Mouse (Mus musculus): Measurements from ENCODE around the gene Grin2b.
A peak's percentile ranks its signal among the peaks of the same experiment; 100 is the strongest.
"Not testable (repeated sequence)": the region's sequence is repeated elsewhere in the genome, so short reads cannot be mapped to it uniquely, and the experiment has no call there.

Grin2b gene

GRCm38 (mm10) chr6:135900410-135900809 is 272.9 kb downstream of the Grin2b start:
- no peak for DNase-seq (ENCODE audit: low spot score in 2 of 2)

GRCm38 (mm10) chr6:135899225-135899624 is 274.1 kb downstream of the Grin2b start:
- DNase-seq (ENCODE audit: low spot score in 2 of 2), result no peak

- DNase-seq (ENCODE audit: low spot score in 2 of 2), result no peak
Measured at GRCm38 (mm10) chr6:135894793-135895228, 278.5 kb downstream of the Grin2b start.

- DNase-seq (ENCODE audit: low spot score in 2 of 2), result no peak
Measured at GRCm38 (mm10) chr6:135882611-135883010, 290.7 kb downstream of the Grin2b start.

GRCm38 (mm10) chr6:135876163-135876726 is 297.1 kb downstream of the Grin2b start:
- no peak for DNase-seq (ENCODE audit: low spot score in 2 of 2)

- no peak for DNase-seq (ENCODE audit: low spot score in 2 of 2)
Measured at GRCm38 (mm10) chr6:135874626-135875025, 298.7 kb downstream of the Grin2b start.

GRCm38 (mm10) chr6:135865832-135866231 is 307.5 kb downstream of the Grin2b start:
- no peak for DNase-seq (ENCODE audit: low spot score in 2 of 2)

GRCm38 (mm10) chr6:135863965-135864364 is 309.3 kb downstream of the Grin2b start:
- no peak for DNase-seq (ENCODE audit: low spot score in 2 of 2)

- no peak for DNase-seq (ENCODE audit: low spot score in 2 of 2)
Measured at GRCm38 (mm10) chr6:135859502-135859901, 313.8 kb downstream of the Grin2b start.

- no peak for DNase-seq (ENCODE audit: low spot score in 2 of 2)
Measured at GRCm38 (mm10) chr6:135854173-135854591, 319.1 kb downstream of the Grin2b start.

GRCm38 (mm10) chr6:135843755-135844154 is 329.6 kb downstream of the Grin2b start:
- no peak for DNase-seq (ENCODE audit: low spot score in 2 of 2)

- DNase-seq (ENCODE audit: low spot score in 2 of 2), result no peak
Measured at GRCm38 (mm10) chr6:135836353-135836752, 337.0 kb downstream of the Grin2b start.

- no peak for DNase-seq (ENCODE audit: low spot score in 2 of 2)
Measured at GRCm38 (mm10) chr6:135833542-135833941, 339.8 kb downstream of the Grin2b start.

- no peak for DNase-seq (ENCODE audit: low spot score in 2 of 2)
Measured at GRCm38 (mm10) chr6:135832041-135832440, 341.3 kb downstream of the Grin2b start.

- DNase-seq (ENCODE audit: low spot score in 2 of 2), result no peak
Measured at GRCm38 (mm10) chr6:135831032-135831431, 342.3 kb downstream of the Grin2b start.

- no peak for DNase-seq (ENCODE audit: low spot score in 2 of 2)
Measured at GRCm38 (mm10) chr6:135829458-135829857, 343.9 kb downstream of the Grin2b start.

GRCm38 (mm10) chr6:135828976-135829375 is 344.3 kb downstream of the Grin2b start:
- no peak for DNase-seq (ENCODE audit: low spot score in 2 of 2)

GRCm38 (mm10) chr6:135827942-135828341 is 345.4 kb downstream of the Grin2b start:
- peak in 1 of 2 experiments; percentile 13 for DNase-seq (ENCODE audit: low spot score in 2 of 2)

GRCm38 (mm10) chr6:135827317-135827716 is 346.0 kb downstream of the Grin2b start:
- DNase-seq (ENCODE audit: low spot score in 2 of 2), result no peak

GRCm38 (mm10) chr6:135826776-135827175 is 346.5 kb downstream of the Grin2b start:
- DNase-seq (ENCODE audit: low spot score in 2 of 2), result not testable (repeated sequence)

- no peak for DNase-seq (ENCODE audit: low spot score in 2 of 2)
Measured at GRCm38 (mm10) chr6:135817391-135817790, 355.9 kb downstream of the Grin2b start.

- DNase-seq (ENCODE audit: low spot score in 2 of 2), result no peak
Measured at GRCm38 (mm10) chr6:135813755-135814154, 359.6 kb downstream of the Grin2b start.

- no peak for DNase-seq (ENCODE audit: low spot score in 2 of 2)
Measured at GRCm38 (mm10) chr6:135805436-135805835, 367.9 kb downstream of the Grin2b start.

- no peak for DNase-seq (ENCODE audit: low spot score in 2 of 2)
Measured at GRCm38 (mm10) chr6:135799949-135800348, 373.4 kb downstream of the Grin2b start.

Data from thymus, postnatal 10 days (tissue).